Mouse (Mus musculus): ENCODE data around the gene Hist1h2ak. TPM values are rescaled to one million over a fixed set of nuclear protein-coding genes. Genes with fewer than 3 reads are reported as not detected.
"Not testable (repeated sequence)": the region's sequence is repeated elsewhere in the genome, so short reads cannot be mapped to it uniquely, and the experiment has no call there.

Gene Hist1h2ak
- polyA plus RNA-seq, 1 experiment = 123 TPM

DNA sequence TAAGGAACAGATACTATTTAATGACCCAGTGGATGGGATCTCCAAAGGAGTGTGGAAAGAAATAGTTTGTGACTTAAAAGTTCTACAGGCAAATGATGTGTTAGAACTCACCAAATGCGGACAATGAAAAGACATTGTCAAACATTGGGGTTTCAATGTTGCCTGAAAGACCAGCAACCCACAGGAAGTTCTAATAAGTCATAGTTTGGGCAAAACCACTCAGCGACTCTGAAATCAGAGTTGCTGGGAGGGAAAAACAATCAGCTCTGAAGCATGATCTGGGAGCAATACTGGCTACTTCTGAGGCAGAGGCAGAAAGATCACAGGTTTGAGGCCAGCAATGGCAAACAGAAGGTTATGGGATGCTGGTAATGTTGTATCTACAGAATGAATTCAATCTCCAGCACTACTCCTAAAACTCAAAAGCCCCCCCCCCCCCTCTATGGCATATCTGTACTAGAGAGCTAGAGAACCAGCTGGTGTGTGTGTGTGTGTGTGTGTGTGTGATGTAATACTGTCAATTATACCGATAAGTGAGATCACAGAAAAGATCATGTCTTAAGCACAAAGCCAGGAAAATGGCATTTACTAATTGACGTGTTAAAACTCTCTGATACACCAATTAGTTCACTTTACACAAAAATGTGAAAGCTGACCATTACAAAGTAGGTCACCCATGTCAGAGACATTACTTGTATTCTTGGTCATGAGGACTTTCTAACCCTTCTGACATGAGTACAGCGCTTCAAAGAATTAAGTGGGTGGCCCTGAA lies 4.1 kb downstream of the Hist1h2ak start:
- Histone ChIP-seq H3K36me3 (ENCODE audit: control insufficient read depth) (peaks cover 36% of the 10 kb centered on the region), H3K4me3 (replicated peaks) (peak overlapping the region; percentile 68), H3K4me1 (ENCODE audit: control insufficient read depth) (peaks cover 59% of the 10 kb centered on the region), H3K9me3 (ENCODE audit: control insufficient read depth, low read length) (no peaks in the 10 kb centered on the region), H3K27me3 (ENCODE audit: control insufficient read depth) (no peaks in the 10 kb centered on the region)
- TF ChIP-seq TAL1 (IDR thresholded peaks at IDR 0.05; ENCODE audit: low read length) = no peak
- TF ChIP-seq GATA1 (IDR thresholded peaks at IDR 0.05; ENCODE audit: low read length) = no peak

DNA sequence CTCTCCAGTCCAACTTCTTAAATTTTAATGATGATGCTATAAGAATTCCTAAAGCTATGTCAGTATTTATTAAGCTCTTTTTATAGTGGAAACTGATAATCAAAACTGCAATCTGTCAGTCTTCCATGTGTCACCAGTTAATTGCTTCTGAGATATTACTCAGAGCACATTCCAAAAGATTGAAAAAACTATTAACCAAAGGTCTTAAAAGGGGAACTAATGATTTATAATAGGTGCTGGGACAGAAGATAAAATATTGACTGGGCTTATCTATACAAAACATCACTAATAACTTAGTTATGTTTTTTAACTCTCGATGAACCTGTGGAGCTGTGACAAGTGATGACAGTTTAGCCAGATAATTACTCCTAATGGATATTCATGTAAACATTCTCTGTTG lies 8.6 kb downstream of the Hist1h2ak start:
- no peak for TF ChIP-seq GATA1 (IDR thresholded peaks at IDR 0.05; ENCODE audit: low read length)
- no peak for TF ChIP-seq TAL1 (IDR thresholded peaks at IDR 0.05; ENCODE audit: low read length)
- H3K36me3 ChIP-seq (ENCODE audit: control insufficient read depth) = peaks cover 42% of the 10 kb centered on the region
- no peaks in the 10 kb centered on the region for H3K27me3 ChIP-seq (ENCODE audit: control insufficient read depth)
- H3K9me3 ChIP-seq (ENCODE audit: control insufficient read depth, low read length) = no peaks in the 10 kb centered on the region
- H3K4me1 ChIP-seq (ENCODE audit: control insufficient read depth) = peaks cover 37% of the 10 kb centered on the region
- no peak overlapping the region for H3K4me3 ChIP-seq (replicated peaks)

DNA sequence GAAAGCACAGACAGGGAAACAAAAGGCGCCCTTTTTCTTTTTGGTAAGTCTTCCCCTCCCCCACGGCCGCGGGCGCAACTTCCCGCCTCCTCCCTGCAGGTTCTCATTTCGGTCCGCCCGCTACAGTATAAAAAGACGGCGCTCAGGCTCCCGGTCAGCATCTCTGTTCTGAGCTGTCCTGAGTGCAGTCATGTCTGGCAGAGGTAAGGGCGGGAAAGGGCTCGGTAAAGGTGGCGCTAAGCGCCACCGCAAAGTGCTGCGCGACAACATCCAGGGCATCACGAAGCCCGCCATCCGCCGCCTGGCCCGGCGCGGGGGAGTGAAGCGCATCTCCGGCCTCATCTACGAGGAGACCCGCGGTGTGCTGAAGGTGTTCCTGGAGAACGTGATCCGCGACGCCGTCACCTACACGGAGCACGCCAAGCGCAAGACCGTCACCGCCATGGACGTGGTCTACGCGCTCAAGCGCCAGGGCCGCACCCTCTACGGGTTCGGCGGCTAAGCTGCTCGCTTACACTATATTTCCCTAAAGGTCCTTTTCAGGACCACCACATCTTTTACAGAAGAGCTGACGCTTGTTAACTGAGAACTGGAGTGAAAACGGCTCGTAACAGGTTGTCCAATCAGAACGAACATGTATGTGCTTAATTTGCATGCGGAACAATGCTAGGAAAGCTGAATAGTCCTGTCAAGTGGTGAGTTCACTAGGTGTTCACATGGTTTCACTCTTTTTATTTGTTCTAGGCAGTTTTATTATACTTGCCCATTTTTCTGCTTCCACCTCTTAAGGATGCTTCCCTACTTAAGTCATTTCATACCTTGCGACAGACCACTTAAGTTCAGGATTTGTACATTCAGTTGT lies 18.5 kb downstream of the Hist1h2ak start, which contains the start of gene Hist1h4j:
Hist1h4j (plus strand) TSS at position 159 of the 862 bp plus-strand sequence.
- peaks cover 49% of the 10 kb centered on the region for H3K4me1 ChIP-seq (ENCODE audit: control insufficient read depth)
- not testable (repeated sequence) for H3K9me3 ChIP-seq (ENCODE audit: control insufficient read depth, low read length); H3K36me3 ChIP-seq (ENCODE audit: control insufficient read depth); H3K27me3 ChIP-seq (ENCODE audit: control insufficient read depth)
- peak within 1 kb of the TSS; percentile 72 for H3K4me3 ChIP-seq (replicated peaks)

DNA sequence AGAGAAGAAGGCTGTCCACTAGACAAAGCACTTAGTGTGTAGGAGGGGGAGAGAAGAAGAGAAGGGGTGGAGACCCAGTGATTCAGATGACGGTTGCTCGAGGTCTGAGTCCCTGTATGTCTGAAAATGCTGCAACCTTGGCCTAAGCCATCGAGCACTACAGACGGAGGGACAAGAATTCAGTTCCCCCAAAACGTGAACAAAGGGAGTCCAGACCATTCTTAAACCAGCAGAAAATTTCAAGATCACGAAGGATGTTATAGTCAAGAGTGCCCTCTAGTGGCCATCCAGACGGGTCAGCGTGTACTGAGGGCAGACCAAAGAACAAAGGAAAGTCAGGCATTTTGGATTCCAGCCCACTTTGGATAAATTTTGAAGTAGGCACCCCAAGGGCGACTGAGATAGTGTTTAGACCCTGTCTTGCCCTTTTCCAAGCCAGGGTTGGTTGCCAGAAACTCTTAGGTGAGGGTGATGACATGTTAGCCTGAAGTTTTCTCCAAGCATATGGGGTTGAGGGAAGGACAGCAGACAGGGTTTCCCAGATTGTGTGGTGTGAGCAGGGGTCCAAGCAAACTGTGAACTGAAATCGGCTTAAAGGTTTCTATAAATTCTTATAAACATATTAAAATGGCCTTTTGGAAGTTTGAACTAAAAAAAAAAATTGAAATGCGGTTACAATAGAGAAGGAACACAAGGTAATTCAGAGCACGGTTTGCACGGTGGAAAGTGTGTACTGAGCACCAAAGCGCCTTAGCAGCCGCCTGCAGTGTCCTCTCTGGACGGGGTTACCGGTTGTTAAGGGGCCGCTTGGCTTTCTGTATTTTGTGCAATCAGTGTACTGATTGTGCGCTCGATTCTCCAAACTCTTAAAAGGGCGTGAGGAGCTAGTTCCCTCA lies 19.4 kb downstream of the Hist1h2ak start:
- no peak for TF ChIP-seq TAL1 (IDR thresholded peaks at IDR 0.05; ENCODE audit: low read length)
- Histone ChIP-seq H3K27me3 (ENCODE audit: control insufficient read depth) (no peaks in the 10 kb centered on the region), H3K4me1 (ENCODE audit: control insufficient read depth) (peaks cover 49% of the 10 kb centered on the region), H3K9me3 (ENCODE audit: control insufficient read depth, low read length) (no peaks in the 10 kb centered on the region), H3K4me3 (replicated peaks) (peak overlapping the region; percentile 65), H3K36me3 (ENCODE audit: control insufficient read depth) (peaks cover 3% of the 10 kb centered on the region)

DNA sequence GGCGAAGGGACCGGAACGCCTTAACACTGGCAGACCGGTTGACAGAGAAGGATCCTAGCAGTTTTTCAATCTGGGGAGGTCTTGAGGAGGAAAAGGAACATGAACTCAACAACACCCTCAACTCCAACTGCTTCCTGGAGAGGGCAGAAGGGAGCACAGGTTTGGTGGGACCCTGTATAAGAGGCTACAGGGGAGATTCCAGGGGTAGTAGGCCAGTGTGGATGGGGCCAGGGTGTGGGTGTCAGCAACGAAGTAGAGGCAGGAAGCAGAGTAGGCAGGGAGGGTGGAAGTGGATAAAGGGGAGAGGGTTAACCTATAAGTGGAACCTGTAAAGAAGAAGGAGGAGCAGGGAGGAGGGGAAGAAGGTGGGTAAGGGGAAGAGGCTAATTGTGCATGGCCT lies 20.2 kb downstream of the Hist1h2ak start:
- no peaks in the 10 kb centered on the region for H3K9me3 ChIP-seq (ENCODE audit: control insufficient read depth, low read length)
- no peaks in the 10 kb centered on the region for H3K36me3 ChIP-seq (ENCODE audit: control insufficient read depth)
- no peak overlapping the region for H3K4me3 ChIP-seq (replicated peaks)
- no peak for TF ChIP-seq GATA1 (IDR thresholded peaks at IDR 0.05; ENCODE audit: low read length)
- TF ChIP-seq TAL1 (IDR thresholded peaks at IDR 0.05; ENCODE audit: low read length) = no peak
- H3K4me1 ChIP-seq (ENCODE audit: control insufficient read depth) = peaks cover 45% of the 10 kb centered on the region
- no peaks in the 10 kb centered on the region for H3K27me3 ChIP-seq (ENCODE audit: control insufficient read depth)

DNA sequence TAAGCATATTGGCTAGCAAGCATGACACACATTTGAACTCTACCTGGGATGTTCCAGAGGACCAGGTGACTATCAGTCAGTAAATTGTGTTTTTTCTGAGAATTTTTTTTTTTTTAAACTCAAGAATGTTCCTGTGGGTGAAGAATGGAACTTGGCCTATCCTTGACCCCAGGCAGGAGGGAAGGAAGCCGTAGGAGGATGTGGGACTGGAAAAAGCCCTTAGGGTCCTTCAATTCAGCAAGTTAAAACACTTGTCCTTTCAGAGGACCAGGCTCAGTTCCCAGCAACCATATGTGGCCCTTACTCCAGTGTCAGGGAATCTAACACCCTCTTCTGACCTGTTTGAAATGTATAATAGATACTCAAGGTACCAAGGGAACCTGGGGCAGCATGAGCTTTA lies 24.1 kb downstream of the Hist1h2ak start:
- no peak overlapping the region for H3K4me3 ChIP-seq (replicated peaks)
- H3K27me3 ChIP-seq (ENCODE audit: control insufficient read depth) = no peaks in the 10 kb centered on the region
- TF ChIP-seq GATA1 (IDR thresholded peaks at IDR 0.05; ENCODE audit: low read length) (no peak), TAL1 (IDR thresholded peaks at IDR 0.05; ENCODE audit: low read length) (no peak)
- H3K9me3 ChIP-seq (ENCODE audit: control insufficient read depth, low read length) = no peaks in the 10 kb centered on the region
- no peaks in the 10 kb centered on the region for H3K36me3 ChIP-seq (ENCODE audit: control insufficient read depth)
- peaks cover 21% of the 10 kb centered on the region for H3K4me1 ChIP-seq (ENCODE audit: control insufficient read depth)

DNA sequence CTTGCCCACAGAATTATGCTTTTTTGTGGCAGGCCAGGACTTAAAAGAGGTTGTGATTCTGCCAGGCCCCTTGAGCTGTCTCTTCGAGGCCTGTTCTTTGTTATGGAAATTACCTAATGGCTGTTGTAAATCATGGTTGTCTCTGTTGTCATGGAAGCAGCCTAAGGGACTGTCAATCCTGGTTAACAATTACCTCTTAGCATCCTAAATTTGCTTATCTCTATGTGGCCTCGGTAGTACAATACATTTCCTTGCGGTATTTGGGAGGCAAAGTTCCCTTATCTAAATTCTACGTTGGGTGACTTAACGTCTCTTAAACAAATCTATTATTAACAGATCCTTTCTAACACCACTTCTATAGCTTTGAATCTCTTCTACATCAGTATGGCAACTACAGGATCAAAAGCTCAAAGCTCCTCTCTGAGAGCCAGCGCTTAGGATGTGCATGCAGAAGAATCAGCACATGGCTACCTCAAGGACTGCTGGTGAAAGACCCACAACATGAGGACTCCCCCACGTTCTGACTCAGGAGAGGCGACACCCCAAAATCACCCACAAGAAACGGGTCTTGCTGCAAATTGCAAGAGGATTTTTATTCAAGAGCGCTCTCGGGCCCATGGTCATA lies 25.6 kb downstream of the Hist1h2ak start:
- no peaks in the 10 kb centered on the region for H3K9me3 ChIP-seq (ENCODE audit: control insufficient read depth, low read length)
- H3K4me3 ChIP-seq (replicated peaks) = no peak overlapping the region
- H3K27me3 ChIP-seq (ENCODE audit: control insufficient read depth) = no peaks in the 10 kb centered on the region
- no peaks in the 10 kb centered on the region for H3K36me3 ChIP-seq (ENCODE audit: control insufficient read depth)
- peaks cover 13% of the 10 kb centered on the region for H3K4me1 ChIP-seq (ENCODE audit: control insufficient read depth)
- no peak for TF ChIP-seq TAL1 (IDR thresholded peaks at IDR 0.05; ENCODE audit: low read length)
- no peak for TF ChIP-seq GATA1 (IDR thresholded peaks at IDR 0.05; ENCODE audit: low read length)

DNA sequence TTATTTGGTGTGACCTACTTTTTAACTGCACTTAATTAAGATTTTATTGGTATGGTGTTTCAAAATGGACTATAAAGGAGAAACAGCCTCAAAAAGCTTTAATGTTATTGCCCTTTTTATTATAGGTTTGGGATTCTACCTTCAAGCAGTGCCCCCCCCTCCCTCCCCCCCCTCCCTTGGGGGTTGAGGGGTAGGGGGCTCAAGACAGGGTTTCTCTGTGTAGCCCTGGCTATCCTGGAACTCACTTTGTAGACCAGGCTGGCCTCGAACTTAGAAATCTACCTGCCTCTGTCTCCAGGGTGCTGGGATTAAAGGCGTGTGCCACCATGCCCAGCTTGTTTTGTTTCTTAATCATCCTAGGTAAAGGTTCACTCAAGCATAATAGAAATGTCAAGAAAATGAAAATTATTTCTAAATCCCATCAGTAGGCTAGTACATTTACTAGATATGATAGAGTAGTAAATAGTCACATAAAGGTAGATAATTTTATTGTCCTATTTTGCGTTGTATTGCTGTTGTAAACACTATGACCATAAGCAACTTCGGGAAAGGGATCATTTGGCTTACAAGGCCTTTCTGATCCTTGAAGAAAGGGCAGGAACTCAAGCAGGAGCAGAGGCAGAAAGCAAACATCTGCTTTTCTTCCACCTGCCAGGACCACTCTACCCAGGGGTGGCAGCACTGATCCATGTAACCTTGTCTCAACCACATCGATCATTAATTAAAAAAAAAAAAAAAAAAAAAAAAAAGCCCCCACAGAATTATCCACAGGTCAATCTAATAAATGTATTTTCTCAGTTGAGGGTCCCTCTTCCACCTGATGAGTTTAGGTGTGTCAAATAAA lies 30.4 kb downstream of the Hist1h2ak start:
- Histone ChIP-seq H3K27me3 (ENCODE audit: control insufficient read depth) (no peaks in the 10 kb centered on the region), H3K9me3 (ENCODE audit: control insufficient read depth, low read length) (no peaks in the 10 kb centered on the region), H3K36me3 (ENCODE audit: control insufficient read depth) (no peaks in the 10 kb centered on the region; the same call in 1 of the 2 replicates), H3K4me3 (replicated peaks) (peak overlapping the region; percentile 69), H3K4me1 (ENCODE audit: control insufficient read depth) (peaks cover 48% of the 10 kb centered on the region)
- TF ChIP-seq GATA1 (IDR thresholded peaks at IDR 0.05; ENCODE audit: low read length) (no peak), TAL1 (IDR thresholded peaks at IDR 0.05; ENCODE audit: low read length) (no peak)
